Mouse (Mus musculus): Measurements from ENCODE around the gene Abcg8. TPM values are rescaled to one million over a fixed set of nuclear protein-coding genes. Genes with fewer than 3 reads are reported as not detected.

Gene Abcg8
- total RNA-seq, 4 experiments from 2014 or later: not detected

- DNase-seq (ENCODE audit: low spot score in 2 of 2): no peak
Observed at GRCm38 (mm10) chr17:84709403-84709851, 33.3 kb downstream of the Abcg8 start.

GRCm38 (mm10) chr17:84713563-84714164 is 37.6 kb downstream of the Abcg8 start:
- peak in 1 of 2 experiments; percentile 51 for DNase-seq (ENCODE audit: low spot score in 2 of 2)

DNA sequence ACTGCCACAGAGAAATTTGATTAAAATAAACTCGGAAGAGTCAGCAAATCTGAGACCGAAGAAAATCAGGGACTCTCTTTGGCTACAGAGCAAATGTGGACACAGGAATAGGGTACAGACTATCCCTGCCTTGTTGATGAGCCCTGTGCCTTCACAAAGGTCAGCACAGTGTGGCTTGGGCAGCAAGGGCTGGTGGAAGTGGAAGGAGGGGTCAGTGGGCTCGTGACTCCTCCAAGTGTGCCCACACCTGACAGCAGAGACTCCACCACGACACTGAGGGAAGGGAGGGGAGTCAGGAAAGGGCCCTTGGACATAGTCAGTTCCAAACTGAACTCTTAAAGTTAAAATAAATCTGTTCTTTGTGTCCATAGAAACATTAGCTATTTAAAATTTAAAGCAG is 38.8 kb downstream of the Abcg8 start:
- no peak for DNase-seq (ENCODE audit: low spot score in 2 of 2)

DNA sequence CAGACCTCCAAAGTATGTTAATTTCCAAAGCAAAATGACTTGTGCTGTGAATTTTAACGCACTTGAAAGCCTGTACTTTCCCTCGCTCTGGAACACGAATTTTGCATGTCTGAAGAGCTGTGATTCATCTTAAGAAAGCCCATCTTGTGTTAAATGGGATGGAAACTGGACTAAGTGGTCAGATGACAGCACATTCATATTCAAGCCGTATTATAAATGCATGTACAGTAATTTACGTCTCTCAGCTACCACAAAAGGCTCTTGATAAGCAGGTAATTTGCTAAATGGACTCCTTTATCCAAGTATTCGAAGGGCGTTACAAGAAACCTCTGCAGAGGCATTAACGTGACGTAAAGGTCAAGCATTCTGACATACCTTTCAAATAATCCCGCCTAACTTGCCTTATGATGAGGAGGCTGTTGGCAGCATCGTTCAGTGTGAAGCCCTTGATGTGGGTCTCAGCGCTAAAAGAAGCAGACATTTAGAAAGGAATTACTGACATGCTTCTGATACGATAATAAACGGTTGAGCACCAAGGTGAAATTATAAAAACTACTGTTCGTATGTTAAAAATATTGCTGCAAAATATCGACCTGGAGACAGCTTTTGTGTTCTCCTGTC is 40.3 kb downstream of the Abcg8 start:
- DNase-seq (ENCODE audit: low spot score in 2 of 2): no peak

DNA sequence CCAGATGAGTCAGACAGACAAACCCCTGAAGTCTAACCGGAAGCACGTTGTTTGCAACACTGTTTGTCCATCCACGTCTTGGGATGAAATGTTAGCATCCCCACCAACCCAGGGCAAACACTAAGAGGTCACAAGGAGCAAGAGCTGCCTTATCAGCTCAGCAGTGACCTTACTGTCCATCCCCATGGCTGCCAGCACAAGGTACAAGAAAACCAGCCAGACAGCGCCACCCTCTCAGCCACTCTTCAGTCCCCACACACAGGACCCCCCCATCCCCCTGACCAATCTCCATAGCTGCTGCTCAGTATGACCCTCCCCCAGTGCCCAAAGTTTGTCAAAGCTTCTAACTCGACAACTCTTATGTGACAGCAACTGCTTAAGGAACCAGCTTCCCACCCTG is 41.3 kb downstream of the Abcg8 start:
- DNase-seq (ENCODE audit: low spot score in 2 of 2): no peak

GRCm38 (mm10) chr17:84719105-84719504 is 43.0 kb downstream of the Abcg8 start:
- no peak for DNase-seq (ENCODE audit: low spot score in 2 of 2)

DNA sequence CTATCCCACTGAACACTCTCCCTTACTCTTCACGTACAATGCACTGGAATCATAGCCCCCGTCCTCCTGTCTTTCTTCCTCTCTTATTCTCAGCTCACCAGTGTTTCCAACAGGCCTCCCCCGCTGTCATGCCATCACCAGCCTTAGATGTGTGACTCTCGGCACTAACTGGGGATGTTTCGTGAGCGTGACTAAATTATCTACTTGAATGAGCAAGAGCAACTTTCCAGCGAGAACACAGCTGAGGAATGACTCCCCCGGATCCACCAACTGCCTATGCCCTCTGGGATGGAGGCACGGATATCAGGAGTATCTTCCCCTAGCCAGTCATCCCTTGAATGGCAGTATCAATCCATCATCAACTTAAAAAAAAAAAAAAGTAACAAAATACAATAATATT is 47.9 kb downstream of the Abcg8 start:
- DNase-seq (ENCODE audit: low spot score in 2 of 2): no peak

DNA sequence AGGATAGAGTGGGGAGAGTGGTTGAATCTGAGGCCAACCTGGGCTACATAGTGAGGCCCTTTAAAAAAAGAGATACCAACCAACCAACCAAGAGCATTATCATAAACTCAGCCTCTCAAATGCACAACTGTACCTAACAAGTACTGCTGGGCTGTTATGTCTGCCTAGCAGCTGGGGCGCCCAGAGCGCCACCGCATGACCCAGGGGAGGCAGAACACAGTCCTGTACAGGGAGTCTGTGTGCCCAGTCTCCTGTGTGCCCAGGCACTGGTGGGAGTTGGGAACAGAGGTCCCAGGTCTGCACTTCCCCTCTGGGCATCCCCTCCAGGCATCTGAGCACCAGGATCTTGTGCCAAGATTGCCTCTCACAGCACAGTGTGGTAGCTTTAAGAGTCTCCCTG is 49.1 kb downstream of the Abcg8 start:
- no peak for DNase-seq (ENCODE audit: low spot score in 2 of 2)

GRCm38 (mm10) chr17:84728201-84728911 is 52.3 kb downstream of the Abcg8 start:
- no peak for DNase-seq (ENCODE audit: low spot score in 2 of 2)

DNA sequence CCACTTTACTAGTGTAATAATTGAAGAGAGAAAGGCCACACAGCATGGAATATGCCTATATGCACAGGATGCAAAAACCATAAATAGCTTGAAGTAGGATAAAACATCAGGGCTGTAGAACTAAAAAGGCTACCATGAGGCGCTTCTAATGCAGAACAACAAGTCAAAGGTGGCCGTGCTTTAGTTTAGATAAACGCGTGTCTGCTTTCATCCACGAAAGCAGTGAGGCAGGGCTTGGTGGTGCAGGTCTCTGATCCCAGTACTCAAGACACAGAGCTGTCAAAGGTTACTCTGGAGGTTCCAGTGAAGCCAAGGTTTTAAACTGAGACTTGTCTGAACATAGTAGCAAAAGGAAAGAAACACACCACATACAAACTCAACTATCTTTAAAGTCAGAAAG is 53.0 kb downstream of the Abcg8 start:
- no peak for DNase-seq (ENCODE audit: low spot score in 2 of 2)

DNA sequence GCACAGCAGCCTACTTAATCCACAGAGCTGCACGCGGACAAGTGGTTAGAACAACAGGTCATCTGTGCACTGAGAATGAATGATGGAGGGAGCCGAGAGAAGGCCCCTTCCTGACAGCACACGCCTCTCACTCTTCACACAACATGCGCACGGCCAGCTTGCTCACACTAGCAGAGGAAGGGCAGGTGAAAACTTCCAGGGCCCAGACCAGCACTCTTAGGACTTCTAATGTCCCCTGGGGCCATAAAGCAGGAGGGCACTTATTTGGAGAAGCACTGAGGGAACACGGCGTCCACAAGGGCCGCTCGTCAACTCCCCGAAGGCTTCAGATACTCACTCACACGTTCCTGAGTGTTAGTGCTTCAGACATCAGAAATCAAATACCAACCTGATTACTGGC is 55.3 kb downstream of the Abcg8 start:
- DNase-seq (ENCODE audit: low spot score in 2 of 2): no peak

GRCm38 (mm10) chr17:84732612-84733011 is 56.5 kb downstream of the Abcg8 start:
- DNase-seq (ENCODE audit: low spot score in 2 of 2): no peak

GRCm38 (mm10) chr17:84736719-84737118 is 60.6 kb downstream of the Abcg8 start:
- no peak for DNase-seq (ENCODE audit: low spot score in 2 of 2)

GRCm38 (mm10) chr17:84738073-84738797 is 62.1 kb downstream of the Abcg8 start:
- DNase-seq (ENCODE audit: low spot score in 2 of 2): no peak

DNA sequence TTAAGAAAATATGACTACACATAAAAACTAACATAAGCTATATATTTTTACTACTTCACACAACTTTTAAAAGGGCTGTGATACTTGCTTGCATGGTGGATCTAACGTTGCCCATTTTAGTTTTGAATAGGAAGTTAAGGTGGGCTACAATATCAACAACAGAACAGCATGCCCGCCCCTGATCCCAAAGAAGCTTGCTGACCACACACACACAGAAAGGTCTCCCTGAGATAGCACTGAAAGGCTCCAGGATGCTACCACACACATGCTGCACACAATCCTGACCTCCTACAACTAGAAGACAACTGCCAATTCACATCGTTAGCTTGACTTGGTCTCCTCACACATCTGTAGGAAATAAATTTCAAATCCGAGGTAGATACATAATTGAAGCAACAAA is 68.2 kb downstream of the Abcg8 start:
- no peak for DNase-seq (ENCODE audit: low spot score in 2 of 2)

DNA sequence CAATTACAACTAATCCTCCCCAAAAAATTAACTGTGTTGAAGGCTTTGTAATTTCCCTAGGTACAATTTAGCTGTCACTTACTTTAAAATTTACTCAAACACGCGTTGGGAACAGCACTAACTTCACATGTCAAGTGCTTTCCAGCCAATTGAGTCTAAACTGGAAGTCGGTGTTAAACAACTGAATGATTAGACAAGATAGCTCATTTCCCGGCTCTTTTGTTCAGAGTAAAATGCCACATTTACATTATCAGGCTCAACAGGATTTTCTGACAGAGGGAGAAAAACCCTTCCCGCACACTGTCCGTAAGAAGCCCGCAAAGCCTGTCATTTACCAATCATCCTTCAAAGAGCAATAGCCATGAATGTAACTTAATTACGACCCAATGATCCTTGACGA is 68.9 kb downstream of the Abcg8 start:
- no peak for DNase-seq (ENCODE audit: low spot score in 2 of 2)

DNA sequence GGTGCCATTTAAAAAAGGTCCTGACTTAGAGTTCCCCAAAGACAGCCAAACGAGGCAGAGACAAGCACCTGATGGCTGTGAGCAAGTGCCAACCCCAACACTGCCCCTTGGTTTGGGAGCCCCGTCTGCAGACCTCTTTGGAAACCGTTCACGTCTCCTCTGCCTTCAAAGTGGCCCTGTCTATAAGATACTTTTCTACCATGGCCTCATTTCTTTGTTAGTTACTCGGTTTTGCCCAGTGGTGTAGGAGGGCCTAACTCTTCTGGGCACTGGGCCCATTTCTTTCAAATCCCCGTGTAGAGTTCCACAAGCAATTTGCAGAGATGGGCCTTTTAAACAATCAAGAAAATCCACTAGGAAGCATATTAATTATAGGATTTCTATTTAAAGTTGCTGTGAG is 71.1 kb downstream of the Abcg8 start:
- DNase-seq (ENCODE audit: low spot score in 2 of 2): peak; percentile 23 to 30

DNA sequence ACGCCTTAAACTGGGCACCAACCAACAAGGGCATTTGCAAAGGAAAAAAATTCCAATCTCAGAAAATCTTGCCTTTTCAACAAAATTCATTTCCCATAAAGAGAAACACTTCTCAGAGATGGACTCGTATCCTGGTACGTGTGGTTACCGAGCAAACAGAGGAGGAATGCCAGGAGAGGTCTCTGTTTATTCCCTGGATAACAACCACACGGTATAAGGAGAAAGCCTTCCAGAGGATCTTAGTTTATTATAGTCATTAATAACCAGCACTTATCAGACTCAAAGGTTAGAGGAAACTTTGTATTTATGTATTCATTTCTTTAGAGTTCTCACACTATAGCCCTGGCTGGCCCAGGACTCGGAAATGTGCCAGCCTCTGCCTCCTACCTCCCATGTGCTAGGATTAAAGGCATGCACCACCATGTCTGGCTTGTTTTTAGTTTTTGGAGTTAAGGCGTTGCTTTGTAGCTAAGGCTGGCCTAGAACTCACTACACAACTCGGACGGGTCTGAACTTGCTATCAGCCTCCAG is 72.1 kb downstream of the Abcg8 start:
- DNase-seq (ENCODE audit: low spot score in 2 of 2): no peak

DNA sequence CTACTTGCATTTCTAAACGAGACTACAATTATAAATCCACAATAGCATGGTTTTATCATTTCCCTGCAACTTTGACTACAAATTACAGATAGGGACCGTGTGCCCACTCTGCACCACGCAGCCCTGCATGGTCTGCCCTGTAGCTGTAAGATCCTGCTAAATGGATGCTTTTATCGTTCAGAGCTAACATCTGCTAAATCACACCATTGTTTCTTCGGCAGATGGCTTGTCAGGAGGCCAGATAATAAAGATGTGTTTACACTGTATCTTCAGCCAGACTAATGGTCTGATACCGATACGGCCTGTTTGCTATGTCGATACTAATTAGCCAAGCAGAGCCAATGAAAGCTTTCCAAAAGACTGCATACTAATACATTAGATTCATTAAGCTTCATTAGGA is 73.2 kb downstream of the Abcg8 start:
- peak; percentile 49 to 57 for DNase-seq (ENCODE audit: low spot score in 2 of 2)

All from layer of hippocampus, adult 8-10 months (tissue).